Mouse (Mus musculus): ENCODE measurements around the gene Nrxn1.

Gene Nrxn1

GRCm38 (mm10) chr17:90430211-90430610 lies 662.7 kb downstream of the Nrxn1 start:
- no peak for DNase-seq

- DNase-seq = no peak
Observed at GRCm38 (mm10) chr17:90425974-90426373, 666.9 kb downstream of the Nrxn1 start.

DNA sequence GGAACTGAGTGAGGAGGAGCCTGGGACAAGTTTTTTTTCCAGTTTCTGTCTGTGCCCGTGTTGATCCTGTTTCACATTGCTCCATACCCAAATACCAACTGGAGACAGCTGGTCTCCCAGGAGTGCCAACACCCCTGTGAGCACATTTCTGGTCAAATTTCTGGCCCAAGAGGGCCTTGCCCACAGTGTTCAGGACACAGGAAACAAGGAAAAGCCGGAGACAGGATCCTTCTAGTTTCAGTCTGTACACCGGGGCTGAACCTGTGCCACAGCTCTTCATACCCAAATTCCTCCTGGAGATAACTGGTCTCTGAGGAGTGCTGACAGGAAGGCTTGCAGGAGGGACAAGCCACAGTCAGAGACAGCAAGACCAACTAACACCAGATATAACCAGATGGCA lies 670.3 kb downstream of the Nrxn1 start:
- no peak for DNase-seq

DNA sequence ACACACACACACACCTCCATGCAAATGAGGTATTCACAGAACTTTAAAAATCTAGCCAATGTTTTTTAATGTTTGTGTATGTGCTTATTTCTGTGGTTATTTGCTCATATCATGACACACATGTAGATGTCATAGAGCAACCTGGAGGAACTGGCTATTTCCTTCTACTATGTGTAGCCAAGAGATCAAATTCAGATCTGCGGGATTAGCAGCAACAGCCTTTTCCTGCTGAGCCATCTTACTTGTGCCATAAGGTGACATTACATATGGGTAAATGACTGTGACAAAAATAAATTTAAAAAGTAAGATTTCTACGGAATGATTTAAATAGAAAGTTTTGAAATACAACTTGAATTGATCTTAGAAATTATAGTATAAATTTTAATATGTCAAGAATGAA lies 672.1 kb downstream of the Nrxn1 start:
- no peak for DNase-seq

GRCm38 (mm10) chr17:90419615-90420014 lies 673.3 kb downstream of the Nrxn1 start:
- no peak for DNase-seq

GRCm38 (mm10) chr17:90396357-90396756 lies 696.5 kb downstream of the Nrxn1 start:
- DNase-seq = no peak

GRCm38 (mm10) chr17:90394606-90395005 lies 698.3 kb downstream of the Nrxn1 start:
- no peak for DNase-seq

DNA sequence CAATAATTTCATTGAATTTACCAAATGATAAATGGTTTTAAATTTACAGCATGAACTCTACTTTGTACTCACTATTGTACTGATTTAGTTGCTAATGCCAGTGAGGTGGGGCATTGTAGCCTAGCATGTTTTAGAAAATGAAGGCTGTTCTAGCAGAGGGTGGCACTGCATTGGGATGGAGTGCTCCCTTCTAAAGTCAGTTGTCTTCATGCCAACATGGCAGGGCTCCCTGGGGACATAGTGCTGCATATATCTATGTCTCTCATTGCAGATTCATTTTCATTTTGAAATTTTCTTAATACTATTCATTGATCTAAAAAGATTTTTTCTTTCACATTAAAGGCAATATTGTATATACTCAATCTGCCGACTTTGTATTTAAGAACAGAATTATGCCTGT lies 700.1 kb downstream of the Nrxn1 start:
- no peak for DNase-seq

- peak; percentile 14 to 24 for DNase-seq
Observed at GRCm38 (mm10) chr17:90390316-90391212, 702.3 kb downstream of the Nrxn1 start.

GRCm38 (mm10) chr17:90384856-90385255 lies 708.0 kb downstream of the Nrxn1 start:
- DNase-seq = no peak

GRCm38 (mm10) chr17:90382496-90383443 lies 710.1 kb downstream of the Nrxn1 start:
- DNase-seq = no peak

DNA sequence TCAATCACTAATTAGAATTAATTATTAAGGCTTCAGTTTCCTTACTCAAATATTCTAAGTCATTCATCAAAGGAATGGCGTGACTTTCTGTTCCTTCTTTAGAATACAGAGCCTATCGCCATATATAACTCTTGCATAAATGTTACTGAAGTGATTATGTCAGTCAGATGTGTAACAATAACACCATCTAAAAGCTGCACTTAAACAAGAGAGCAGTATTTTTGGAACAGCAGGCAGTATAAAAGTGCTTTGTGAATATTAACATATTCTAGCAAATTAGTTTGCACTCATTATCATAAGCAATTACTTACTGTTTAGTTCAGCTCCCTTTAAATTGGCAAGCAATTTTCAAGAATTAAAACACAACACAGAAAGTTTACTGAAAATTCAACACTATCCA lies 716.3 kb downstream of the Nrxn1 start:
- no peak for DNase-seq

DNA sequence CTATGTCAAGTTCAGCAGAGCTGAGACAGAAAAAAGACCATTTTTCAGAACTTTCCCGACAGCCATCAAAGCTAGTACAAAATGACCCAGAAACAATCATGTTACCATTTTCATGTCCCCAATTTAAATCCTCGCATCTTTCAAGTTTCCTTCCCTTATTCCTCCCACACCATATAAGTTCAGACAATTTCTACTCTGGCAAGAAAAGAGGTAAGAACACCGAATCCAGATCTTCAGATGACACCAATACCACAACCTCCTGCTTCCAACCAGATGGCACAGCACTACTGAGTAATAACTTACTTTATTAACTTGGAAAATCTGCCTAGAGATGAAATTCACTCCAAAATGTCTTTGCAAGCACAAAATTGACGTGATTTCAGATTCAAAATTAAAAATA lies 730.7 kb downstream of the Nrxn1 start:
- no peak for DNase-seq

DNA sequence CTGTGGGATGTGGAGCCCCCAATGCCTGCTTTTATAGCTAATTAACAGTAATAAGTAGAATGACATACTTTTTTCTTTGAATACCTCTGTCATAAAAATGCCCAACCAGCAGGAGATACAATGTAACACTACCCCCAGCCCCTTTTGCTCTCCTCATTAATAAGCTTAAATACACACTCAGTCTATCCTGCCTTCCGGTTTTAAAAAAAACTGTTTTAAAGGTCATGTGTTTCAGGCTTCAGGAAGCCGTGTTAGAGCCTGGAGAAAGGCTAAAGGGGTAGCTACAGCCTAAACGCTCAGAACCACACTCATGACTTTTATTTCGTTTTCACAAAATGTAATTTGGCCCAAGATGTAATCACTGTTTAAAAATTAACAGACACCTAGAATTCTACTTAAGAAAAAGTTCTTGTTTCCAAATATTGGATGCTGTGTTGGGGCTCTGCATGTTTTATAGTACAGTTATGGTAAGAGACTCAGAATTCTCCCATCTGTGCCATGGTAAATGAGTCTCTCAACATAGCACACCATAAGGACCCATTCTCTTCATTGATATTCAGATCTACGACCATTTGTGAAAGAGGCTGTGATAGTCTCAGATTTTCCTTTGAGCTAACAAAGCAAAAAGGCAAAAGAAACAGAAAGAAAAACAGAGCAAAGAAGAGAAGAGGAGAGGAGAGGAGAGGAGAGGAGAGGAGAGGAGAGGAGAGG lies 743.3 kb downstream of the Nrxn1 start:
- no peak for DNase-seq

DNA sequence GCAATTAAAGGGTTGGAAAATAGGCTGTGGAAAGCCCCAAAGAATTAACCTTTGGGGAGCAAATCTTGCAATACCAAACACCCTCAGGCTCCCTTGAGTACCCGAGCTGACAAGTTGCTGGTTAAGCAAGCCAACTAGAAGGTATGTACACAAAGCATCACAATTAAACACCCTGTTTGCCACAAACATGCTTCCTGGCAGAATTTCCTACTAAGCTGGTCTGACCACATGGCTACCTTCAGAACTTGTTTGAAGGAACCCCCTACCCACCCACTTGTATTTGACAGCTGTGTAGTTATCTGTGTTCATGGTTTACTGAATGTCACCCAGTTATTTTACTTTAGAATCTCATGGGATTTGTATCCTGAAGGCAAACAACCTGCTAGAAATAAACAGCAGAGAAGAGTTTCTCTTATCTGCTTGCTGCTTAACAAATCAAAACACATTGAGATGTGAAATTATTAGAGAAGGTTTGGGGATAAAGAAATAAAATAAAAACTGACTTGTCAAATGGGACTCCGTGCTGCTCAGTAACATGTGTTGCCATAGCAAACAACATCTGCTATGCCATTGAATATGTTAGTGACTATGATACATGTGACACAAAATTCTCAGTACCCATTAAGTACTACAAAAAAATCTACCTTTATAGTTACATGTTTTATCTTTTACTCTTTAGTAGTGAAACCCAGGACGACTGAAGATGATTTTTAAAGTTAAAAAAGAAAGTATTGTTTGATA lies 746.0 kb downstream of the Nrxn1 start:
- peak in 1 of 2 experiments; percentile 30 for DNase-seq

DNA sequence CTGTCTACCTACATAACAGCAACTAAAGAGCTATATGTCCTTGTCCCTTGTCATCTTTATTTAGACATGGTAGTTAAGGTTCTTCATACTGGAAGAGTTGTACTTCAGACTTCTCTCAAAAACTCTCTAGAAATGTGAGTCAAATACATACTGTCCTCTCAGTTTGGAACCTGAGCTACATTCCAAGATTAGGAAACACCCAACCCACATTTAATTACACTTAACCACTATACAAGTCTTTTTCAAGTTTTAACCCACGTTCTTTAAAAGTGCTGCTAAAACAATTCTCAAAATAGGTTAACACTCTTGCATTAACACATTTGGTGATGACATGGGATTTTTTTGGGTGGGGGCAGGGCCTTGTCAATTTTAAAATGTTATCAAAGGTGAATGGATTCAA lies 759.4 kb downstream of the Nrxn1 start:
- DNase-seq = no peak

DNA sequence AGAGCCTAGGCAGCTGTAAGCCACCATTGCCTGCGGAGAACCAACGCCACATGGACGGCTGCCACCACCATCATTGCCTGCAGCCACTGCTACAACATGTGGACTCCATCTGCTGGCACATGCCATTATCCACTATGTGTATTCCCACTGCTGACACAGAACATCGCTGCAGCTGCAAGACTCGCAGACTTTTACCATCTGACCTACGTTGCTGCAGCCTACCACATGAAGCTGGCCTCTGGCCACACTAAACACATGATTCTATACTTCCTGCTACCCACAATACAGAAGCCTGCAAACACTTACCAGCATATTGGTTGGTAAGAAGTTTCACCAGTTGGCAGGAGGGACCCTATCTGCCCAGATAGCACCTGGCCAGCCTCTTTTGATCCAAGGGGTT lies 769.2 kb downstream of the Nrxn1 start:
- DNase-seq = no peak

DNA sequence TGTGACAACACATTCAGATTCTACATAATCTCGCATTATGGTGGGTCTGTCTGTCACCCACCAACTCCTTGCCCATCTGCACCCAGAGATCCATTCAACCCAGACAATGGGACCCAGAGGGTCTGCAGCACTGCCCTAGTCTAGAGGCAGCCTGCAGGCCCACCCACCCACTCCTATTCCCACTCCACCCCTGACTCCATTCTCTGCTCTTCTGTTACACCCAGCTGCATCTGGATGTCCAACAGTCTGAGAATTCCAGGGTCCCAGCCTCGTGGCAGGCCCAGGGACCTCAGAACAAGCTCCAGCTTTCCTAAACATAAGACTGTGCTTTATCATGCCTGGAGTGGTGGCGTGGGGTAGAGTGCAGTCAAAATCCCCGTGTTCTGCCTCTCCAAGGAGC lies 820.6 kb downstream of the Nrxn1 start:
- no peak for DNase-seq

- DNase-seq = no peak
Observed at GRCm38 (mm10) chr17:90271165-90271564, 821.7 kb downstream of the Nrxn1 start.

DNA sequence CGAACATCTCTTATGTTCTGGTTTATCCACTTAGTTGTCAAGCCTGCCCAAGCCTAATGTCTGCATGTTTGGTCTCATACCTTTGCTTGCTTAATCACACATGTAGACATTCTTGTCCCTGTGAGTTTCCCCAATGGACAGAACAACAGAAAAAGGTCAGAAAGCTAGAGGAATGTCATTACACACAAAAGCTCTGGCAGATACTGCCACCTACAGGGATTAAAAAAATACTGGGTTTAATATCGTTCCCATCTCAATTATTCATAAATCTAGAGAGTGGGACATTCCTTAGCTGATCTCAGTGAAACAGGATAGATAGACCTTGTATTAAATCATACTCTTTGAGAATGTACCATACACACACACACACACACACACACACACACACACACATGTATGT lies 823.7 kb downstream of the Nrxn1 start:
- no peak for DNase-seq

DNA sequence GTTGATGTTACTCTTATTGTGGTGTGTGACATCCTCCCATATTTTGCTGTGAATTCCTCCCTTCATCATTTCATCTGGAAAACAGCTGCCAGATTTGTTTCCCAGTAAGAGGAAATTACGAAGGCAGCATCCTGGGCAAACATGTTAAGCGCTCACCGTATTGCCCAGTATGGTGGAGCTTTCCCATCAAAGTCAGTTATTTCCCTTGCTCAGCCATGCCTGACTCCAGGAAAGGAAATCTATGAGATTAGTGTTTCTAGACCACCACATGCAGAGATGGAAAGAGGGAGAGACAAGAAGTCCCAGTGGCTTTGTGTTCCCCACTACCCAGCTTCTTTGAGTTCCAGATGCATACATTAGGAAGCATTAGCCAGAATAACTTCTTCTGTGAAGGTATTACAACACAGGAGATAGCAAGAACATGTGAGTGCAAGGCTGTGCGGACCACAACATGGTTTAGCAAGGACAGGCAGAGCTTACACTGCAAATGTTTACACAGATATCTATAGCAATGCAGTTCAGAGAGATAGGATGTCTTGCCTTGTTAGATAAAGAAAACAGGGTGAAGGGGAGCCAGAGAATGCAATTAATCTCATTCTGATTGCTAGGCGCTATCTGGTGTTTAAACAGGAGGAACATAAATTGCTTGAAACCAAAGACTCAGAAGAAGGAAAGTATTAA lies 839.3 kb downstream of the Nrxn1 start:
- DNase-seq = no peak

DNA sequence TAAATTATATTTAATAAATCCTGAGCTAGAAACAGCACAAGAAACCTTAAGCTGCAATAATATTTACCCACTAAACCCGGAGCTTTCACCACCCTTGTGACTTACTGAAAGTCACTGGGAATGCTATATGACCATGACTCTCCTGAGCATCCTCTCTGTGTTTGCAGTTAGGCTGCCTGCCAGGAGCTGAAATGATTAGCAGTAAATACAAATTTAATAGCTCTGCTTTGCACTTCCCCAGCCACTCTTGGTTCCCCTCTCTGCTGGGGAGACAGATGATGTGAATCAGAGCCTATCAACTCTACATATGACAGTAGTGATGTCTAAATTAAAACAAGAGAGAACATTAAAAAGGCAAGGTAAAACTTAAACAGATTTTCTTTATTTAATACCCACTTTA lies 840.7 kb downstream of the Nrxn1 start:
- no peak for DNase-seq
